In genomic region chr14:66509706-66510105, GRCm38 (mm10) we compare ENCODE assay signal across 24 mouse cellular contexts.
"Had no signal": no experiment of that assay in that cellular context is flagged by ENCODE, and none has a peak within 500 bp of the region (broad histone marks: within the 10 kb centered on the region; RNA-seq: fewer than 3 reads in every experiment).

No protein-coding gene starts in this region.

- H3K4me1 ChIP-seq: embryonic facial prominence, embryonic 10.5 days; embryonic facial prominence, embryonic 12.5 days; embryonic facial prominence, embryonic 13.5 days; embryonic facial prominence, embryonic 15.5 days; heart, embryonic 10.5 days had no signal

- H3K36me3 ChIP-seq: embryonic facial prominence, embryonic 10.5 days; embryonic facial prominence, embryonic 12.5 days; embryonic facial prominence, embryonic 13.5 days; embryonic facial prominence, embryonic 15.5 days; forebrain, embryonic 10.5 days; forebrain, embryonic 12.5 days; forebrain, embryonic 15.5 days; heart, embryonic 10.5 days had no signal

- H3K4me2 ChIP-seq: embryonic facial prominence, embryonic 12.5 days; embryonic facial prominence, embryonic 13.5 days; embryonic facial prominence, embryonic 15.5 days; forebrain, embryonic 12.5 days; forebrain, embryonic 13.5 days; forebrain, embryonic 15.5 days had no signal

- H3K27me3 ChIP-seq: embryonic facial prominence, embryonic 12.5 days; embryonic facial prominence, embryonic 13.5 days; embryonic facial prominence, embryonic 15.5 days; forebrain, embryonic 12.5 days; forebrain, embryonic 13.5 days; forebrain, embryonic 15.5 days had no signal

- H3K9ac ChIP-seq: embryonic facial prominence, embryonic 12.5 days; embryonic facial prominence, embryonic 13.5 days; embryonic facial prominence, embryonic 15.5 days; forebrain, embryonic 12.5 days; forebrain, embryonic 13.5 days; forebrain, embryonic 15.5 days; forebrain, postnatal 0 days had no signal

- H3K27ac ChIP-seq: embryonic facial prominence, embryonic 10.5 days; embryonic facial prominence, embryonic 12.5 days; embryonic facial prominence, embryonic 13.5 days; embryonic facial prominence, embryonic 15.5 days; forebrain, embryonic 10.5 days; forebrain, embryonic 12.5 days; forebrain, embryonic 13.5 days; forebrain, embryonic 15.5 days; gastrocnemius, adult 2 months; heart, adult 2 months; heart, embryonic 10.5 days had no signal

- H3K9me3 ChIP-seq: embryonic facial prominence, embryonic 10.5 days; embryonic facial prominence, embryonic 12.5 days; embryonic facial prominence, embryonic 13.5 days; embryonic facial prominence, embryonic 15.5 days; forebrain, embryonic 10.5 days; forebrain, embryonic 12.5 days; forebrain, embryonic 13.5 days; forebrain, embryonic 15.5 days; heart, embryonic 10.5 days had no signal

- DNase-seq: cerebellum, adult 9-11 months; cerebellum, postnatal 10 days; cerebellum, postnatal 14 days; cerebellum, postnatal 25 days; cerebellum, postnatal 36 days; embryo, embryonic 11 days; forebrain, postnatal 0 days; gastrocnemius, adult 2 months; gastrocnemius, postnatal 10 days; gastrocnemius, postnatal 14 days; gastrocnemius, postnatal 25 days; gastrocnemius, postnatal 36 days; heart, adult 18-20 months; heart, adult 2 months had no signal

- H3K4me3 ChIP-seq: embryonic facial prominence, embryonic 10.5 days; embryonic facial prominence, embryonic 12.5 days; embryonic facial prominence, embryonic 13.5 days; embryonic facial prominence, embryonic 15.5 days; erythroblast, embryonic 14.5 days; forebrain, embryonic 10.5 days; forebrain, embryonic 12.5 days; forebrain, embryonic 13.5 days; forebrain, embryonic 15.5 days; gastrocnemius, adult 2 months; heart, adult 2 months; heart, embryonic 10.5 days had no signal
